In genomic region chr17:56952639-56953038, GRCm38 (mm10) we compare ENCODE assay signal across 31 mouse cellular contexts. TPM values are rescaled to one million over a fixed set of nuclear protein-coding genes. Genes with fewer than 3 reads are reported as not detected.
A peak's percentile ranks its signal among the peaks of the same experiment; 100 is the strongest.
DNase-seq lines count a peak whose midpoint lies in the region; ATAC-seq and TF ChIP-seq lines count a peak whose summit lies in the region.
"Had no signal": no experiment of that assay in that cellular context is flagged by ENCODE, and none has a peak within 500 bp of the region (broad histone marks: within the 10 kb centered on the region; RNA-seq: fewer than 3 reads in every experiment).

No protein-coding gene starts in this region.

- no peak for TF ChIP-seq EP300 in lung, postnatal 0 days (IDR thresholded peaks at IDR 0.05)

- 43% methylated on average over 1 of the region's 1 CpGs for WGBS in lung, postnatal 0 days
- WGBS in intestine, embryonic 15.5 days: 60% methylated on average over 1 of the region's 1 CpGs
- WGBS in intestine, postnatal 0 days: 40% methylated on average over 1 of the region's 1 CpGs
- 97% methylated on average over 1 of the region's 1 CpGs for WGBS in midbrain, embryonic 14.5 days

- DNase-seq in lung, postnatal 0 days (ENCODE audit: low spot score): no peak
- no peak for DNase-seq in lung, postnatal 36 days
- DNase-seq in ovary, adult 18-20 months (ENCODE audit: low spot score): no peak
- no peak for DNase-seq in midbrain, embryonic 14.5 days
- DNase-seq: adrenal gland, adult 8-10 months; adrenal gland, postnatal 25 days; cerebellum, adult 11-12 months; cerebellum, adult 8-10 months; cerebellum, postnatal 10 days; cerebellum, postnatal 36 days; embryo, embryonic 11 days; gastrocnemius, postnatal 10 days; gastrocnemius, postnatal 36 days; heart, adult 2 months; heart, postnatal 14 days; heart, postnatal 4 days had no signal

- no peaks in the 10 kb centered on the region for H3K36me3 ChIP-seq in lung, postnatal 0 days (ENCODE audit: insufficient read depth, low read length)
- H3K36me3 ChIP-seq in intestine, embryonic 15.5 days: no peaks in the 10 kb centered on the region
- no peaks in the 10 kb centered on the region for H3K36me3 ChIP-seq in intestine, postnatal 0 days (ENCODE audit: control insufficient read depth, insufficient read depth)
- H3K36me3 ChIP-seq in midbrain, embryonic 14.5 days (ENCODE audit: control insufficient read depth, insufficient read depth, low read length): no peaks in the 10 kb centered on the region
- H3K36me3 ChIP-seq: embryonic facial prominence, embryonic 10.5 days; embryonic facial prominence, embryonic 13.5 days; forebrain, embryonic 12.5 days; heart, embryonic 10.5 days; heart, embryonic 13.5 days had no signal

- no peak overlapping the region for H3K4me3 ChIP-seq in lung, postnatal 0 days (ENCODE audit: low read depth, low read length)
- no peak overlapping the region for H3K4me3 ChIP-seq in intestine, embryonic 15.5 days (replicated peaks)
- H3K4me3 ChIP-seq in intestine, postnatal 0 days (ENCODE audit: low read depth, low read length): no peak overlapping the region
- H3K4me3 ChIP-seq in midbrain, embryonic 14.5 days (replicated peaks; ENCODE audit: low read depth, low read length): no peak overlapping the region
- H3K4me3 ChIP-seq: embryonic facial prominence, embryonic 10.5 days; embryonic facial prominence, embryonic 13.5 days; erythroblast, embryonic 14.5 days; forebrain, embryonic 12.5 days; heart, adult 2 months; heart, embryonic 10.5 days; heart, embryonic 13.5 days had no signal

- no peak overlapping the region for H3K4me2 ChIP-seq in lung, postnatal 0 days (replicated peaks; ENCODE audit: low read depth, low read length)
- no peak overlapping the region for H3K4me2 ChIP-seq in intestine, embryonic 15.5 days (replicated peaks)
- no peak overlapping the region for H3K4me2 ChIP-seq in intestine, postnatal 0 days (replicated peaks; ENCODE audit: low read depth)
- no peak overlapping the region for H3K4me2 ChIP-seq in midbrain, embryonic 14.5 days (ENCODE audit: low read length)
- H3K4me2 ChIP-seq: embryonic facial prominence, embryonic 13.5 days; forebrain, embryonic 12.5 days; heart, embryonic 13.5 days; hindbrain, embryonic 14.5 days had no signal

- no peaks in the 10 kb centered on the region for H3K27me3 ChIP-seq in lung, postnatal 0 days (replicated peaks; ENCODE audit: insufficient read depth, low read length)
- H3K27me3 ChIP-seq in intestine, embryonic 15.5 days (replicated peaks): no peaks in the 10 kb centered on the region
- no peaks in the 10 kb centered on the region for H3K27me3 ChIP-seq in intestine, postnatal 0 days (replicated peaks; ENCODE audit: control insufficient read depth, insufficient read depth, low read length)
- H3K27me3 ChIP-seq in midbrain, embryonic 14.5 days (ENCODE audit: control insufficient read depth, insufficient read depth, low read length): no peaks in the 10 kb centered on the region
- H3K27me3 ChIP-seq: embryonic facial prominence, embryonic 13.5 days; forebrain, embryonic 12.5 days had no signal

- no peak overlapping the region for H3K27ac ChIP-seq in lung, postnatal 0 days (ENCODE audit: low read length)
- no peak overlapping the region for H3K27ac ChIP-seq in intestine, embryonic 15.5 days
- no peak overlapping the region for H3K27ac ChIP-seq in intestine, postnatal 0 days (ENCODE audit: low read depth, low read length)
- H3K27ac ChIP-seq in midbrain, embryonic 14.5 days (replicated peaks; ENCODE audit: low read depth, low read length): no peak overlapping the region
- H3K27ac ChIP-seq: embryonic facial prominence, embryonic 10.5 days; embryonic facial prominence, embryonic 13.5 days; forebrain, embryonic 12.5 days; heart, adult 2 months; heart, embryonic 10.5 days; heart, embryonic 13.5 days; hindbrain, embryonic 14.5 days had no signal

- TF ChIP-seq CTCF in lung, postnatal 0 days (IDR thresholded peaks at IDR 0.05): no peak
- no peak for TF ChIP-seq CTCF in intestine, postnatal 0 days (IDR thresholded peaks at IDR 0.05; ENCODE audit: low read depth)

- H3K4me1 ChIP-seq in lung, postnatal 0 days (ENCODE audit: insufficient read depth, low read depth, low read length): no peaks in the 10 kb centered on the region
- H3K4me1 ChIP-seq in intestine, embryonic 15.5 days (replicated peaks): no peaks in the 10 kb centered on the region
- H3K4me1 ChIP-seq in intestine, postnatal 0 days (replicated peaks; ENCODE audit: control insufficient read depth, insufficient read depth, low read length): no peaks in the 10 kb centered on the region
- H3K4me1 ChIP-seq in midbrain, embryonic 14.5 days (ENCODE audit: control insufficient read depth, insufficient read depth, low read length): no peaks in the 10 kb centered on the region
- H3K4me1 ChIP-seq: embryonic facial prominence, embryonic 10.5 days; embryonic facial prominence, embryonic 13.5 days; forebrain, embryonic 12.5 days; heart, embryonic 10.5 days; heart, embryonic 13.5 days had no signal

- H3K9me3 ChIP-seq in lung, postnatal 0 days (ENCODE audit: low read length): no peaks in the 10 kb centered on the region
- H3K9me3 ChIP-seq in intestine, embryonic 15.5 days: no peaks in the 10 kb centered on the region
- no peaks in the 10 kb centered on the region for H3K9me3 ChIP-seq in intestine, postnatal 0 days (ENCODE audit: control insufficient read depth)
- H3K9me3 ChIP-seq in midbrain, embryonic 14.5 days (ENCODE audit: control insufficient read depth, low read length): no peaks in the 10 kb centered on the region
- H3K9me3 ChIP-seq: embryonic facial prominence, embryonic 10.5 days; forebrain, embryonic 12.5 days; heart, embryonic 10.5 days; heart, embryonic 13.5 days had no signal

- peak; percentile 30; the same call in 1 of the 2 replicates for ATAC-seq in lung, postnatal 0 days
- ATAC-seq in intestine, embryonic 15.5 days: peak; percentile 90
- ATAC-seq in intestine, postnatal 0 days: peak; percentile 70
- ATAC-seq in midbrain, embryonic 14.5 days (ENCODE audit: low FRiP score, low TSS enrichment): no peak
- ATAC-seq: CD4-positive, CD25-positive, alpha-beta regulatory T cell, adult 4 months; forebrain, embryonic 16.5 days had no signal

- H3K9ac ChIP-seq in lung, postnatal 0 days (replicated peaks; ENCODE audit: low read depth): no peak overlapping the region
- H3K9ac ChIP-seq in intestine, embryonic 15.5 days: no peak overlapping the region
- no peak overlapping the region for H3K9ac ChIP-seq in intestine, postnatal 0 days (ENCODE audit: low read depth, low read length)
- H3K9ac ChIP-seq in midbrain, embryonic 14.5 days (replicated peaks; ENCODE audit: low read length): no peak overlapping the region
- H3K9ac ChIP-seq: embryonic facial prominence, embryonic 13.5 days; forebrain, embryonic 12.5 days; heart, embryonic 13.5 days; hindbrain, embryonic 14.5 days had no signal

RNA-seq across cellular contexts. Expression of gene Mllt1, which starts 17.4 kb away (rescaled TPM):
- polyA plus RNA-seq in lung, postnatal 0 days (2015; fragmentation: Nextera tagmentation; extraction: Ambion mirVana): 17.7 TPM in 2 replicates
- 39.9 and 40.2 TPM in 2 replicates for polyA plus RNA-seq in intestine, embryonic 15.5 days (2015; fragmentation: Nextera tagmentation; extraction: Ambion mirVana)
- 10.5 and 11.9 TPM in 2 replicates for polyA plus RNA-seq in intestine, postnatal 0 days (2015; fragmentation: Nextera tagmentation; extraction: Ambion mirVana)
- polyA plus RNA-seq in midbrain, embryonic 14.5 days (2014; fragmentation: Nextera tagmentation; extraction: Ambion mirVana): 64.3 and 66.3 TPM in 2 replicates

RNA-seq across cellular contexts. Expression of gene Acer1, which starts 29.3 kb away (rescaled TPM):
- not detected in 2 replicates for polyA plus RNA-seq in lung, postnatal 0 days (2015; fragmentation: Nextera tagmentation; extraction: Ambion mirVana)
- polyA plus RNA-seq in intestine, embryonic 15.5 days (2015; fragmentation: Nextera tagmentation; extraction: Ambion mirVana): 0.46 and 1.00 TPM in 2 replicates
- polyA plus RNA-seq in intestine, postnatal 0 days (2015; fragmentation: Nextera tagmentation; extraction: Ambion mirVana): 0.44 and 0.65 TPM in 2 replicates
- polyA plus RNA-seq in midbrain, embryonic 14.5 days (2014; fragmentation: Nextera tagmentation; extraction: Ambion mirVana): not detected in 2 replicates
- polyA plus RNA-seq: brain, embryonic 14.5 days; C2C12; cortical plate, adult 2 months; embryonic facial prominence, embryonic 10.5 days; erythroblast, embryonic 14.5 days; forebrain, embryonic 12.5 days; forebrain, embryonic 16.5 days; heart, adult 2 months; heart, embryonic 10.5 days; heart, embryonic 13.5 days; hindbrain, embryonic 11.5 days; hindbrain, embryonic 14.5 days had no signal

RNA-seq across cellular contexts. Expression of gene Clpp, which starts 37.5 kb away (rescaled TPM):
- 62.5 and 71.1 TPM in 2 replicates for polyA plus RNA-seq in lung, postnatal 0 days (2015; fragmentation: Nextera tagmentation; extraction: Ambion mirVana)
- 149 and 166 TPM in 2 replicates for polyA plus RNA-seq in intestine, embryonic 15.5 days (2015; fragmentation: Nextera tagmentation; extraction: Ambion mirVana)
- 77.5 and 78.0 TPM in 2 replicates for polyA plus RNA-seq in intestine, postnatal 0 days (2015; fragmentation: Nextera tagmentation; extraction: Ambion mirVana)
- polyA plus RNA-seq in midbrain, embryonic 14.5 days (2014; fragmentation: Nextera tagmentation; extraction: Ambion mirVana): 172 and 201 TPM in 2 replicates

RNA-seq across cellular contexts. Expression of gene Alkbh7, which starts 44.5 kb away (rescaled TPM):
- 31.3 and 35.3 TPM in 2 replicates for polyA plus RNA-seq in lung, postnatal 0 days (2015; fragmentation: Nextera tagmentation; extraction: Ambion mirVana)
- polyA plus RNA-seq in intestine, embryonic 15.5 days (2015; fragmentation: Nextera tagmentation; extraction: Ambion mirVana): 41.1 and 42.4 TPM in 2 replicates
- polyA plus RNA-seq in intestine, postnatal 0 days (2015; fragmentation: Nextera tagmentation; extraction: Ambion mirVana): 25.7 and 28.7 TPM in 2 replicates
- polyA plus RNA-seq in midbrain, embryonic 14.5 days (2014; fragmentation: Nextera tagmentation; extraction: Ambion mirVana): 45.7 and 55.8 TPM in 2 replicates

RNA-seq across cellular contexts. Expression of gene Pspn, which starts 47.2 kb away (rescaled TPM):
- polyA plus RNA-seq in lung, postnatal 0 days (2015; fragmentation: Nextera tagmentation; extraction: Ambion mirVana): 0.37 TPM in 1 of 2 replicates, not detected in the other
- polyA plus RNA-seq in intestine, embryonic 15.5 days (2015; fragmentation: Nextera tagmentation; extraction: Ambion mirVana): 0.45 TPM in 1 of 2 replicates, not detected in the other
- polyA plus RNA-seq in intestine, postnatal 0 days (2015; fragmentation: Nextera tagmentation; extraction: Ambion mirVana): not detected in 2 replicates
- polyA plus RNA-seq in midbrain, embryonic 14.5 days (2014; fragmentation: Nextera tagmentation; extraction: Ambion mirVana): not detected in 2 replicates
- polyA plus RNA-seq: CD4-positive, CD25-positive, alpha-beta regulatory T cell, adult 4 months; cortical plate, adult 2 months; embryonic facial prominence, embryonic 13.5 days; erythroblast, embryonic 14.5 days; heart, adult 2 months; hindbrain, embryonic 11.5 days had no signal
